Mouse (Mus musculus): ENCODE results near the gene Ntn4.

GRCm38 (mm10) chr10:93642897-93643296 lies 2.4 kb downstream of the Ntn4 start:
- TF ChIP-seq CTCF (IDR thresholded peaks at IDR 0.05; ENCODE audit: borderline replicate concordance, extremely low read depth, insufficient read depth, insufficient read length) (no peak), POLR2A (IDR thresholded peaks at IDR 0.05; ENCODE audit: borderline replicate concordance, extremely low read depth, insufficient read depth, insufficient read length, poor library complexity, severe bottlenecking) (no peak)
